Mouse (Mus musculus): Measurements from ENCODE around the gene Sel1l3.

DNA sequence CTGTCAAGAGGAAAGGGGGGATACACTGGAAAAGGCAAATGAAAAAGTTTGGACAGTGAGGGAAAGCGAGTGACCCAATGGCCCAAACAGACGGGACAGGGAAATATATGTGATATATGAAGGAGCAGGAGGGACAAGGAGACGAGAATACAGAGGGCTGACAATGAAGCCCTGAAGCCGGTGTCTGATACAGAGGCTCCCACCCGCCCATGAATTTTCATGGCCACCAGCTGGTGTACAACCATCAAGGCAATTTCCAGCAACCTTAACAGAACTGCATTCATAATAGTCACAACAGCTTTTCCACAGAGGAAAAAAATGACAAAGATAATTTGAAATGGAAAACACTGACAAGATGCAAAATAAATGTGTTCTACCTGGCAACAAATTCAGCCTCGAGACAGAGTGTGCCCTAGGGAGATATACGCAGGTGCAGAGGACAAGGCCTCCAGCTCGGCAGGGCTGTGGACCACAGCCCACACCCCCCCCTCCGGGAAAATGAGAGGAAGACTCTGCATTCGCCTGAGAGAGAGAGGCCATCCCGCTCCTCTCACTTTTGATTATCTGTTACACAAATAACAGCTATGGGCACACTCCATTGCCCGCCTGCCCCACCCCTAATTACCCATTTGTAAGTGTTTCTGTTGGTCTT is 99.0 kb downstream of the Sel1l3 start:
- TF ChIP-seq POLR2A (IDR thresholded peaks at IDR 0.05; ENCODE audit: low read depth, low read length) (no peak), CTCF (conservative IDR thresholded peaks at IDR 0.05; ENCODE audit: insufficient read depth, insufficient read length, low read depth, low read length) (no peak)

All from kidney, adult 2 months (tissue).